Mouse (Mus musculus): ENCODE data around the gene Pappa.

The Pappa gene

GRCm38 (mm10) chr4:65174505-65174904 is 50.5 kb downstream of the Pappa start:
- DNase-seq = no peak

GRCm38 (mm10) chr4:65178146-65178545 is 54.2 kb downstream of the Pappa start:
- DNase-seq = no peak

- no peak for DNase-seq
Observed at GRCm38 (mm10) chr4:65187236-65187635, 63.3 kb downstream of the Pappa start.

GRCm38 (mm10) chr4:65187716-65188115 is 63.7 kb downstream of the Pappa start:
- no peak for DNase-seq

GRCm38 (mm10) chr4:65188921-65189485 is 65.0 kb downstream of the Pappa start:
- DNase-seq = no peak

GRCm38 (mm10) chr4:65192810-65193209 is 68.8 kb downstream of the Pappa start:
- no peak for DNase-seq

GRCm38 (mm10) chr4:65195971-65196370 is 72.0 kb downstream of the Pappa start:
- no peak for DNase-seq

GRCm38 (mm10) chr4:65203666-65204065 is 79.7 kb downstream of the Pappa start:
- DNase-seq = no peak

GRCm38 (mm10) chr4:65205446-65205845 is 81.5 kb downstream of the Pappa start:
- no peak for DNase-seq

- DNase-seq = no peak
Observed at GRCm38 (mm10) chr4:65209369-65210015, 85.5 kb downstream of the Pappa start.

- DNase-seq = no peak
Observed at GRCm38 (mm10) chr4:65216682-65217081, 92.7 kb downstream of the Pappa start.

- no peak for DNase-seq
Observed at GRCm38 (mm10) chr4:65217651-65218364, 93.8 kb downstream of the Pappa start.

GRCm38 (mm10) chr4:65223901-65224300 is 99.9 kb downstream of the Pappa start:
- no peak for DNase-seq

GRCm38 (mm10) chr4:65238540-65238998 is 114.6 kb downstream of the Pappa start:
- DNase-seq = no peak

GRCm38 (mm10) chr4:65242434-65242931 is 118.5 kb downstream of the Pappa start:
- DNase-seq = no peak

- DNase-seq = no peak
Observed at GRCm38 (mm10) chr4:65243245-65243644, 119.3 kb downstream of the Pappa start.

- no peak for DNase-seq
Observed at GRCm38 (mm10) chr4:65245015-65245414, 121.0 kb downstream of the Pappa start.

GRCm38 (mm10) chr4:65245440-65245839 is 121.5 kb downstream of the Pappa start:
- DNase-seq = no peak

- DNase-seq = no peak
Observed at GRCm38 (mm10) chr4:65252193-65252592, 128.2 kb downstream of the Pappa start.

GRCm38 (mm10) chr4:65254073-65254472 is 130.1 kb downstream of the Pappa start:
- DNase-seq = no peak

GRCm38 (mm10) chr4:65267066-65267465 is 143.1 kb downstream of the Pappa start:
- DNase-seq = no peak

GRCm38 (mm10) chr4:65269996-65270395 is 146.0 kb downstream of the Pappa start:
- no peak for DNase-seq

- no peak for DNase-seq
Observed at GRCm38 (mm10) chr4:65272295-65272694, 148.3 kb downstream of the Pappa start.

- no peak for DNase-seq
Observed at GRCm38 (mm10) chr4:65273299-65273851, 149.4 kb downstream of the Pappa start.
